ENCODE assay signal across 7 mouse cellular contexts in the genomic region with DNA sequence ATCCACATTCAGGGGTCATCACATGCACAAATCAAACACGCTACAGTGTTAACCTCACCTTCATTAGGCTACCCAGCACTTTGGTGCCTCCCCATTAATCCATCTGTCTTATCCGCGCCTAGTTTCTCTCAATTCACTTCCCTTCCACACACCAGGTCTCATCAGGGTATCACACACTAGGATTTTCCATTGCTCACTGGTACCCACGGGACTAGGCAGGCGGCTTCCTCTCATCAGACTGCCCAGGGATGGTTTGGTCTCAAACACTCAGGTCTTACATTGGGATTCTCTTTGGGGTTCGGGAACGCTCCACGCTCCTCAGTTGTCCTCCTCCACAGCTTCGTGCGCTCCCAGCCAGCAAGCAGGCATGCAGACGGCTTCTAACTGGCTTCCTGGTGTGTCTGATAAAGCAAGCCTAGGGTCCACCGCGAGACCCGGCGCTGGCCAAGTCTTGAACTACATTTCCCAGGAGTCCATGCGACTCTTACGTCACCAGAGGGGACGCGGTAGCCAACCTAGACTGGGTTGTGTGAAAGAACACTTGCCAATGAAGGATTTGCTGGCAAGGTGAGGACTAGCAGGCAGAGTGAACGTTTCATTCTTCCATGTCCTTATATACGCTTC. TPM values are rescaled to one million over a fixed set of nuclear protein-coding genes. Genes with fewer than 3 reads are reported as not detected.
DNase-seq lines count a peak whose midpoint lies in the region; ATAC-seq lines count a peak whose summit lies in the region.

Gene Zfp940 (minus strand): TSS at position 451 of the 624 bp plus-strand sequence.

- no peaks in the 10 kb centered on the region for H3K9me3 ChIP-seq in embryonic facial prominence, embryonic 11.5 days (replicated peaks; ENCODE audit: control insufficient read depth, low read length)
- no peaks in the 10 kb centered on the region; the same call in 1 of the 2 replicates for H3K9me3 ChIP-seq in limb, embryonic 10.5 days (replicated peaks)
- no peaks in the 10 kb centered on the region for H3K9me3 ChIP-seq in midbrain, embryonic 13.5 days

- H3K27ac ChIP-seq in embryonic facial prominence, embryonic 11.5 days (replicated peaks; ENCODE audit: low read depth, low read length): no peak within 1 kb of the TSS
- H3K27ac ChIP-seq in limb, embryonic 10.5 days: peak within 1 kb of the TSS; percentile 84
- peak within 1 kb of the TSS; percentile 66 for H3K27ac ChIP-seq in midbrain, embryonic 13.5 days

- H3K4me3 ChIP-seq in embryonic facial prominence, embryonic 11.5 days (ENCODE audit: low read depth, low read length): peak within 1 kb of the TSS; percentile 60
- H3K4me3 ChIP-seq in limb, embryonic 10.5 days: peak within 1 kb of the TSS; percentile 73
- peak within 1 kb of the TSS; percentile 64 for H3K4me3 ChIP-seq in midbrain, embryonic 13.5 days (replicated peaks)

- no peaks in the 10 kb centered on the region for H3K4me1 ChIP-seq in embryonic facial prominence, embryonic 11.5 days (ENCODE audit: control insufficient read depth, insufficient read depth, low read length)
- peaks cover 11% of the 10 kb centered on the region for H3K4me1 ChIP-seq in limb, embryonic 10.5 days
- H3K4me1 ChIP-seq in midbrain, embryonic 13.5 days (replicated peaks): peaks cover 9% of the 10 kb centered on the region

- H3K36me3 ChIP-seq in embryonic facial prominence, embryonic 11.5 days (replicated peaks; ENCODE audit: control insufficient read depth, insufficient read depth, low read depth, low read length): no peaks in the 10 kb centered on the region; the same call in 1 of the 2 replicates
- H3K36me3 ChIP-seq in limb, embryonic 10.5 days: peaks cover 31% of the 10 kb centered on the region
- H3K36me3 ChIP-seq in midbrain, embryonic 13.5 days: peaks cover 25% of the 10 kb centered on the region

- under 1% methylated on average over 21 of the region's 21 CpGs for WGBS in embryonic facial prominence, embryonic 11.5 days
- 2% methylated on average over 21 of the region's 21 CpGs for WGBS in limb, embryonic 10.5 days
- WGBS in midbrain, embryonic 13.5 days: 1% methylated on average over 21 of the region's 21 CpGs

- peak within 1 kb of the TSS; percentile 64 for H3K4me2 ChIP-seq in embryonic facial prominence, embryonic 11.5 days (ENCODE audit: low read depth, low read length)
- H3K4me2 ChIP-seq in midbrain, embryonic 13.5 days (replicated peaks): peak within 1 kb of the TSS; percentile 70

- peak; percentile 96 for ATAC-seq in embryonic facial prominence, embryonic 11.5 days (replicated peaks; ENCODE audit: insufficient number of reproducible peaks, low FRiP score, low TSS enrichment, low read depth)
- peak; percentile 99 for ATAC-seq in granulocyte monocyte progenitor cell, adult 5-6 weeks (replicated peaks; ENCODE audit: poor library complexity, severe bottlenecking)
- ATAC-seq in midbrain, embryonic 13.5 days: peak; percentile 99

- peak; percentile 85 for DNase-seq in adrenal gland, postnatal 14 days
- peak; percentile 98 for DNase-seq in embryonic facial prominence, embryonic 11.5 days (ENCODE audit: low spot score)
- peak; percentile 80 for DNase-seq in kidney, adult 11 months
- DNase-seq in limb, embryonic 10.5 days (ENCODE audit: low spot score): peak; percentile 86
- peak; percentile 64 to 86 for DNase-seq in spleen, adult 18-20 months

- peak within 1 kb of the TSS; percentile 56 for H3K9ac ChIP-seq in embryonic facial prominence, embryonic 11.5 days (replicated peaks; ENCODE audit: low read length)
- peak within 1 kb of the TSS; percentile 77 for H3K9ac ChIP-seq in midbrain, embryonic 13.5 days (replicated peaks)

- H3K27me3 ChIP-seq in embryonic facial prominence, embryonic 11.5 days (ENCODE audit: control insufficient read depth, insufficient read depth, low read length): no peaks in the 10 kb centered on the region
- H3K27me3 ChIP-seq in limb, embryonic 10.5 days (ENCODE audit: low read depth, poor library complexity, severe bottlenecking): no peaks in the 10 kb centered on the region
- H3K27me3 ChIP-seq in midbrain, embryonic 13.5 days: no peaks in the 10 kb centered on the region

RNA-seq across cellular contexts. Expression of gene Zfp940, which starts in this region (rescaled TPM):
- 1.1 and 3.3 TPM in 2 replicates for total RNA-seq in adrenal gland, postnatal 14 days (2021)
- 9.4 and 10.7 TPM in 2 replicates for polyA plus RNA-seq in embryonic facial prominence, embryonic 11.5 days (2014; fragmentation: Nextera tagmentation; extraction: Ambion mirVana)
- 5.3 and 6.6 TPM in 2 replicates for total RNA-seq in granulocyte monocyte progenitor cell, adult 5-6 weeks (2014; fragmentation: Nextera tagmentation)
- total RNA-seq in granulocyte monocyte progenitor cell, adult 5-6 weeks (2017): 3.9 and 4.6 TPM in 2 replicates
- polyA plus RNA-seq in limb, embryonic 10.5 days (2016; fragmentation: Nextera tagmentation; extraction: Ambion mirVana): 8.5 and 8.7 TPM in 2 replicates
- 12.8 and 14.4 TPM in 2 replicates for polyA plus RNA-seq in midbrain, embryonic 13.5 days (2015; fragmentation: Nextera tagmentation; extraction: Ambion mirVana)
